Mouse (Mus musculus) CH12.LX (cell line): ENCODE results near the gene Chd1. TPM values are rescaled to one million over a fixed set of nuclear protein-coding genes. Genes with fewer than 3 reads are reported as not detected.

ENCODE experiments used
- DNase-seq: peaks from one replicate; pipeline ENCODE4 v3.0.0-alpha.2; 2013; ENCODE audit errors: extremely low read depth
- H3K27ac ChIP-seq: 2 replicates; pipeline ENCODE4 v1.5.1; 2012; ENCODE audit warnings: low read depth, mild to moderate bottlenecking, control low read depth, moderate library complexity; ENCODE audit not compliant: insufficient read depth
- H3K27me3 ChIP-seq: replicated peaks from 2 replicates; pipeline ENCODE3; 2012; ENCODE audit warnings: inconsistent platforms
- H3K36me3 ChIP-seq, 2 experiments: replicated peaks in 1 of 2; 2 replicates each; pipeline versions ENCODE3 to v1.6.1; 2012; ENCODE audit warnings: inconsistent platforms in 1 of 2, low read length in 1 of 2, mild to moderate bottlenecking in 1 of 2, mixed read lengths in 1 of 2, moderate library complexity in 1 of 2; ENCODE audit not compliant: control insufficient read depth in 1 of 2, insufficient read depth in 1 of 2
- H3K4me1 ChIP-seq, 2 experiments: 2 replicates each; pipeline ENCODE4 v1.6.1; 2012; ENCODE audit warnings: inconsistent platforms in 1 of 2, moderate library complexity in 1 of 2; ENCODE audit not compliant: insufficient read depth in 2 of 2, control insufficient read depth in 1 of 2
- H3K4me2 ChIP-seq: 2 replicates; pipeline ENCODE4 v1.6.1; 2012; ENCODE audit warnings: low read depth, mild to moderate bottlenecking, control low read depth; ENCODE audit not compliant: poor library complexity, insufficient read depth, severe bottlenecking
- H3K4me3 ChIP-seq, 3 experiments: fragments of 150-350 bp in 1 of 3; sonication (generic) in 1 of 3; replicated peaks in 1 of 3; 2 replicates each; pipeline versions ENCODE3 to v1.5.1; 2011 to 2012; ENCODE audit warnings: low read depth in 2 of 3, low read length in 2 of 3, mild to moderate bottlenecking in 2 of 3, moderate library complexity in 2 of 3, control low read depth in 1 of 3, improper control_type of control experiment in 1 of 3, inconsistent platforms in 1 of 3, mixed read lengths in 1 of 3; ENCODE audit not compliant: poor library complexity in 1 of 3
- H3K79me2 ChIP-seq: replicated peaks from 2 replicates; pipeline ENCODE4 v1.6.1; 2012; ENCODE audit warnings: mild to moderate bottlenecking, moderate library complexity; ENCODE audit not compliant: control insufficient read depth, poor library complexity, insufficient read depth, severe bottlenecking; ENCODE audit errors: extremely low read depth
- H3K9ac ChIP-seq: 2 replicates; pipeline ENCODE4 v1.6.1; 2012; ENCODE audit warnings: low read depth, mild to moderate bottlenecking, control low read depth, moderate library complexity; ENCODE audit not compliant: insufficient read depth
- H3K9me3 ChIP-seq: replicated peaks from 2 replicates; pipeline ENCODE3; 2012; ENCODE audit warnings: low read length, inconsistent platforms, mixed read lengths
- BHLHE40 ChIP-seq: IDR thresholded peaks from 2 replicates; pipeline ENCODE4 v1.6.1; 2011; ENCODE audit warnings: mild to moderate bottlenecking, low read depth, low read length, improper control_type of control experiment
- CHD1 ChIP-seq: IDR thresholded peaks from 2 replicates; pipeline ENCODE4 v1.6.1; 2012; ENCODE audit warnings: low read depth, low read length, improper control_type of control experiment, inconsistent platforms
- CHD2 ChIP-seq: IDR thresholded peaks from 2 replicates; pipeline ENCODE4 v1.6.1; 2011; ENCODE audit warnings: low read length, improper control_type of control experiment
- CTCF ChIP-seq, 2 experiments: IDR thresholded peaks in 1 of 2; conservative IDR thresholded peaks in 1 of 2; 2 replicates each; pipeline ENCODE4 v1.5.1; 2011 to 2012; ENCODE audit warnings: low read depth in 2 of 2, low read length in 2 of 2, improper control_type of control experiment in 1 of 2, inconsistent platforms in 1 of 2, mild to moderate bottlenecking in 1 of 2, moderate library complexity in 1 of 2
- EP300 ChIP-seq: IDR thresholded peaks from 2 replicates; pipeline ENCODE4 v1.6.1; 2011; ENCODE audit warnings: low read length, improper control_type of control experiment
- ETS1 ChIP-seq: conservative IDR thresholded peaks from 2 replicates; pipeline ENCODE4 v1.6.1; 2012; ENCODE audit warnings: low read depth, mild to moderate bottlenecking, inconsistent platforms, low read length, improper control_type of control experiment, moderate library complexity
- GABPA ChIP-seq: IDR thresholded peaks from 2 replicates; pipeline ENCODE4 v1.6.1; 2012; ENCODE audit warnings: low read depth, low read length, improper control_type of control experiment, inconsistent platforms; ENCODE audit not compliant: insufficient replicate concordance
- HCFC1 ChIP-seq: IDR thresholded peaks from 2 replicates; pipeline ENCODE4 v1.6.1; 2012; ENCODE audit warnings: low read depth, mild to moderate bottlenecking, inconsistent platforms, low read length, improper control_type of control experiment
- IRF4 ChIP-seq: IDR thresholded peaks from 2 replicates; pipeline ENCODE4 v1.6.1; 2014; ENCODE audit warnings: low read depth, mild to moderate bottlenecking, inconsistent platforms, low read length, improper control_type of control experiment
- JUND ChIP-seq: conservative IDR thresholded peaks from 2 replicates; pipeline ENCODE4 v1.6.1; 2011; ENCODE audit warnings: low read depth, low read length, improper control_type of control experiment
- KAT2A ChIP-seq: IDR thresholded peaks from 2 replicates; pipeline ENCODE4 v1.6.1; 2012; ENCODE audit warnings: low read length, improper control_type of control experiment, inconsistent platforms; ENCODE audit not compliant: insufficient replicate concordance
- MAFK ChIP-seq: IDR thresholded peaks from 2 replicates; pipeline ENCODE4 v1.6.1; 2011; ENCODE audit warnings: low read length, improper control_type of control experiment; ENCODE audit not compliant: insufficient replicate concordance
- MAX ChIP-seq: IDR thresholded peaks from 2 replicates; pipeline ENCODE4 v1.6.1; 2011; ENCODE audit warnings: low read length, improper control_type of control experiment
- MAZ ChIP-seq: IDR thresholded peaks from 2 replicates; pipeline ENCODE4 v1.6.1; 2012; ENCODE audit warnings: low read depth, mild to moderate bottlenecking, inconsistent platforms, low read length, improper control_type of control experiment, moderate library complexity
- MEF2A ChIP-seq: IDR thresholded peaks from 2 replicates; pipeline ENCODE4 v1.6.1; 2014; ENCODE audit warnings: low read depth, mild to moderate bottlenecking, inconsistent platforms, low read length, improper control_type of control experiment, borderline replicate concordance
- MXI1 ChIP-seq: IDR thresholded peaks from 2 replicates; pipeline ENCODE4 v1.6.1; 2011; ENCODE audit warnings: mild to moderate bottlenecking, low read depth, low read length, improper control_type of control experiment
- MYC ChIP-seq: IDR thresholded peaks from 2 replicates; pipeline ENCODE4 v1.6.1; 2011; ENCODE audit warnings: low read depth, mild to moderate bottlenecking, improper control_type of control experiment, low read length
- NELFE ChIP-seq: IDR thresholded peaks from 2 replicates; pipeline ENCODE4 v1.6.1; 2011; ENCODE audit warnings: low read depth, low read length, improper control_type of control experiment
- NRF1 ChIP-seq: IDR thresholded peaks from 2 replicates; pipeline ENCODE4 v1.6.1; 2014; ENCODE audit warnings: low read depth, mild to moderate bottlenecking, inconsistent platforms, low read length, improper control_type of control experiment, moderate library complexity
- PAX5 ChIP-seq: IDR thresholded peaks from 2 replicates; pipeline ENCODE4 v1.6.1; 2012; ENCODE audit warnings: low read length, inconsistent platforms, mixed read lengths
- POLR2A ChIP-seq: IDR thresholded peaks from 2 replicates; pipeline ENCODE4 v1.6.1; 2011; ENCODE audit warnings: low read depth, mild to moderate bottlenecking, improper control_type of control experiment, low read length
- POLR2AphosphoS2 ChIP-seq: IDR thresholded peaks from 2 replicates; pipeline ENCODE4 v1.6.1; 2011; ENCODE audit warnings: low read depth, low read length, improper control_type of control experiment
- RAD21 ChIP-seq: IDR thresholded peaks from 2 replicates; pipeline ENCODE4 v1.6.1; 2011; ENCODE audit warnings: low read depth, mild to moderate bottlenecking, low read length, improper control_type of control experiment, moderate library complexity
- SIN3A ChIP-seq: IDR thresholded peaks from 2 replicates; pipeline ENCODE4 v1.6.1; 2012; ENCODE audit warnings: low read length, improper control_type of control experiment, inconsistent platforms
- SMC3 ChIP-seq: IDR thresholded peaks from 2 replicates; pipeline ENCODE4 v1.6.1; 2011; ENCODE audit warnings: low read depth, low read length, improper control_type of control experiment
- TBP ChIP-seq: conservative IDR thresholded peaks from 2 replicates; pipeline ENCODE4 v1.6.1; 2011; ENCODE audit warnings: low read depth, low read length, improper control_type of control experiment
- TCF12 ChIP-seq: IDR thresholded peaks from 2 replicates; pipeline ENCODE4 v1.6.1; 2014; ENCODE audit warnings: low read depth, mild to moderate bottlenecking, inconsistent platforms, low read length, improper control_type of control experiment
- UBTF ChIP-seq: IDR thresholded peaks from 2 replicates; pipeline ENCODE4 v1.6.1; 2012; ENCODE audit warnings: low read depth, mild to moderate bottlenecking, inconsistent platforms, low read length, improper control_type of control experiment, moderate library complexity
- USF1 ChIP-seq: IDR thresholded peaks from 2 replicates; pipeline ENCODE4 v1.6.1; 2014; ENCODE audit warnings: low read depth, mild to moderate bottlenecking, inconsistent platforms, low read length, improper control_type of control experiment
- USF2 ChIP-seq: conservative IDR thresholded peaks from 2 replicates; pipeline ENCODE4 v1.6.1; 2011; ENCODE audit warnings: low read depth, low read length, improper control_type of control experiment
- ZC3H11A ChIP-seq: IDR thresholded peaks from 2 replicates; pipeline ENCODE4 v1.6.1; 2012; ENCODE audit warnings: low read depth, mild to moderate bottlenecking, inconsistent platforms, low read length, improper control_type of control experiment
- ZKSCAN1 ChIP-seq: IDR thresholded peaks from 2 replicates; pipeline ENCODE4 v1.6.1; 2012; ENCODE audit warnings: low read depth, inconsistent platforms, low read length, improper control_type of control experiment, borderline replicate concordance
- ZMIZ1 ChIP-seq: IDR thresholded peaks from 2 replicates; pipeline ENCODE4 v1.6.1; 2012; ENCODE audit warnings: low read depth, mild to moderate bottlenecking, inconsistent platforms, low read length, improper control_type of control experiment
- ZNF384 ChIP-seq: IDR thresholded peaks from 2 replicates; pipeline ENCODE4 v1.6.1; 2012; ENCODE audit warnings: low read depth, low read length, improper control_type of control experiment, inconsistent platforms
- dilution Hi-C: fragments of 300-500 bp; cut with MboI; formaldehyde crosslinking; loops from 2 replicates; pipeline ENCODE4 v1.14.3; 2020; ENCODE audit warnings: low sequenced_read_pairs; ENCODE audit not compliant: extremely low pct_unique_long_range_greater_than_20kb, extremely low pct_ligation_motif_present
- in situ Hi-C: fragments of 300-500 bp; cut with MboI; formaldehyde crosslinking; loops from 3 replicates; pipeline ENCODE4 v1.14.3; 2019; ENCODE audit warnings: low sequenced_read_pairs, low pct_ligation_motif_present, low pct_unique_long_range_greater_than_20kb, mixed read lengths
- polyA plus RNA-seq: library from polyadenylated mRNA; unstranded; fragments of >175 nt; gene quantifications from 2 replicates; pipeline ENCODE4 v1.2.1, GENCODE M21; 2012; ENCODE audit warnings: low read depth; ENCODE audit not compliant: insufficient read length
- total RNA-seq, 2 experiments: library from RNA; depleted of rRNA; stranded (reverse); fragments of 300-350 nt in 1 of 2; fragments of >200 nt in 1 of 2; gene quantifications; 2 replicates each; pipeline ENCODE4 v1.2.3; 2012 to 2014

Gene Chd1
- total and polyA plus RNA-seq, 3 experiments: 29.6 to 45.0 (median 32.0) TPM

DNA sequence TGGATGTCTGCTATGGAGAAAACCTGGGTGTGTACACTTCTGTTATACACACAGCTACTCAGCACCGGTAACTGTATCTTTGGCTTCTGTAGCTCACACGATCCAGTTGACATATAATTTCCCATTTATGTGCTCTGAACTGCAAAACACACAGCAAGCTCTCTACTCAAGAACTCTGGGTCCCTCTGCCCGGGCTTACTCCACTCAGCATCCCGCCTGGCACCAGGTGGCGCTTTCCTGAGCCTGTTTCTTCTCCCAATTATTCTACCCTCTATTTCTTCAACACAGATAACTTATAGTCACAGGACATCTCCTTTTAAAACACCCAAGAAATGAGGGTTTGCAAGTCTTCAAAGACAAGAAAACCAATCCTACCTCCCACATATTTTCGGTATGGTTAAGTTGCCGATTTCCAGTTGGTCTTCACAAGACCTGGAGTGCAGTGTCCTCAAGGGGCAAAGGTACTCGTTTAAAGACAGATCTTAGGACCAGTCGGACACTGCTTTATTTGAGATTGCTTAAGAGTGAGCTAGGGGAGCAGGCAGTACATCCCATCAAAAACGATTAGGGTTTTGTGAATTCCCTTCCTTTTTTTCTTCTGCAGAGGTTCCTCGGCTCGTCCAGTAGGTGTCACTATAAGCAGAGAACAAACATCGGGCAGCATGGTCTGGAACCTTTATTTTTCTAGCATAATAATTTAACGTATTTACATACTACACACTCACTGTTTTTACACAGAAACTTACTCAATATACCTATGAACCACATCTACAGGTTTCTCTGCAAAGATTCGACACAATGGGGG lies 99.4 kb downstream of the Chd1 start:
- H3K9me3 ChIP-seq: no peaks in the 10 kb centered on the region
- H3K27ac ChIP-seq: no peak overlapping the region
- dilution Hi-C loops: no loop called here
- H3K4me1 ChIP-seq: peaks cover 0 to 31% of the 10 kb centered on the region in 2 experiments; a peak in 2 of 4 replicates
- peak; percentile 45 for DNase-seq
- H3K4me3 ChIP-seq: peak overlapping the region in 1 of 3 experiments; percentile 35
- in situ Hi-C loops: loop anchor here (25.0 kb wide), 1 partner anchor 1108 kb away; no protein-coding TSS in a partner anchor
- no peaks in the 10 kb centered on the region for H3K27me3 ChIP-seq
- peaks cover 11 to 21% of the 10 kb centered on the region in 2 experiments for H3K36me3 ChIP-seq
- H3K79me2 ChIP-seq: no peaks in the 10 kb centered on the region
- H3K9ac ChIP-seq: 0 out of 2 replicates have a peak overlapping the region, but pooled peaks have one; percentile 27
- TF ChIP-seq BHLHE40 (no peak), RAD21 (peak; percentile 81), ETS1 (no peak), CTCF (conservative IDR thresholded peaks at IDR 0.05 in 1 of 2, IDR thresholded peaks at IDR 0.05 in 1 of 2; ENCODE audit: low read depth in 2 of 2, low read length in 2 of 2) (peak; percentile 65 to 75), UBTF (no peak), MAFK (no peak), POLR2A (no peak), PAX5 (no peak), JUND (no peak), TBP (no peak), USF1 (no peak), MEF2A (no peak), ZC3H11A (no peak), NRF1 (no peak), NELFE (0 out of 2 replicates have a peak, but pooled peaks have one; percentile 21), HCFC1 (no peak), MXI1 (no peak), MAX (peak; percentile 63; the same call in 1 of the 2 replicates), EP300 (no peak), USF2 (no peak), SMC3 (peak; percentile 67), CHD1 (no peak), MYC (peak; percentile 86), MAZ (no peak), TCF12 (no peak), POLR2AphosphoS2 (no peak), GABPA (no peak), CHD2 (no peak), SIN3A (no peak), ZKSCAN1 (no peak), ZNF384 (peak; percentile 67), KAT2A (no peak), ZMIZ1 (no peak), IRF4 (no peak)
- TF ChIP-seq, all 38 proteins: peak for 7
- peak overlapping the region; percentile 83 for H3K4me2 ChIP-seq
